In genomic region chr2:50150203-50150590, GRCm38 (mm10) we compare ENCODE assay signal across 9 mouse cellular contexts.
DNase-seq lines count a peak whose midpoint lies in the region; ATAC-seq and TF ChIP-seq lines count a peak whose summit lies in the region.
"Had no signal": no experiment of that assay in that cellular context is flagged by ENCODE, and none has a peak within 500 bp of the region (broad histone marks: within the 10 kb centered on the region; RNA-seq: fewer than 3 reads in every experiment).

No protein-coding gene starts in this region.

- no peak overlapping the region for H3K4me2 ChIP-seq in midbrain, embryonic 11.5 days
- no peak overlapping the region for H3K4me2 ChIP-seq in midbrain, embryonic 14.5 days (ENCODE audit: low read length)
- H3K4me2 ChIP-seq in lung, postnatal 0 days (replicated peaks; ENCODE audit: low read depth, low read length): no peak overlapping the region
- H3K4me2 ChIP-seq in stomach, embryonic 16.5 days (ENCODE audit: low read depth, low read length): no peak overlapping the region

- no peak overlapping the region for H3K9ac ChIP-seq in midbrain, embryonic 11.5 days (ENCODE audit: low read length)
- H3K9ac ChIP-seq in midbrain, embryonic 14.5 days (replicated peaks; ENCODE audit: low read length): no peak overlapping the region
- H3K9ac ChIP-seq in lung, postnatal 0 days (replicated peaks; ENCODE audit: low read depth): no peak overlapping the region
- H3K9ac ChIP-seq in stomach, embryonic 16.5 days (ENCODE audit: low read length): no peak overlapping the region

- no peaks in the 10 kb centered on the region for H3K9me3 ChIP-seq in midbrain, embryonic 11.5 days (ENCODE audit: control insufficient read depth, low read length)
- H3K9me3 ChIP-seq in midbrain, embryonic 14.5 days (ENCODE audit: control insufficient read depth, low read length): no peaks in the 10 kb centered on the region
- H3K9me3 ChIP-seq in lung, postnatal 0 days (ENCODE audit: low read length): no peaks in the 10 kb centered on the region
- no peaks in the 10 kb centered on the region for H3K9me3 ChIP-seq in stomach, embryonic 16.5 days (replicated peaks; ENCODE audit: control insufficient read depth, low read length)

- H3K36me3 ChIP-seq in midbrain, embryonic 11.5 days (ENCODE audit: control insufficient read depth, insufficient read depth, low read length): no peaks in the 10 kb centered on the region
- no peaks in the 10 kb centered on the region for H3K36me3 ChIP-seq in midbrain, embryonic 14.5 days (ENCODE audit: control insufficient read depth, insufficient read depth, low read length)
- no peaks in the 10 kb centered on the region for H3K36me3 ChIP-seq in lung, postnatal 0 days (ENCODE audit: insufficient read depth, low read length)
- no peaks in the 10 kb centered on the region for H3K36me3 ChIP-seq in stomach, embryonic 16.5 days (ENCODE audit: control insufficient read depth, insufficient read depth, low read length)

- 86% methylated on average over 7 of the region's 7 CpGs for WGBS in midbrain, embryonic 11.5 days
- 79% methylated on average over 7 of the region's 7 CpGs for WGBS in midbrain, embryonic 14.5 days
- 48% methylated on average over 7 of the region's 7 CpGs for whole genome bisulfite sequencing in lung, postnatal 0 days
- WGBS in stomach, embryonic 16.5 days: 67% methylated on average over 7 of the region's 7 CpGs

- H3K4me3 ChIP-seq in midbrain, embryonic 11.5 days (ENCODE audit: low read depth, low read length): no peak overlapping the region
- H3K4me3 ChIP-seq in midbrain, embryonic 14.5 days (replicated peaks; ENCODE audit: low read depth, low read length): no peak overlapping the region
- H3K4me3 ChIP-seq in lung, postnatal 0 days (ENCODE audit: low read depth, low read length): no peak overlapping the region
- no peak overlapping the region for H3K4me3 ChIP-seq in stomach, embryonic 16.5 days (replicated peaks; ENCODE audit: low read length)

- H3K27ac ChIP-seq in midbrain, embryonic 11.5 days (ENCODE audit: low read depth, low read length): no peak overlapping the region
- no peak overlapping the region for H3K27ac ChIP-seq in midbrain, embryonic 14.5 days (replicated peaks; ENCODE audit: low read depth, low read length)
- no peak overlapping the region for H3K27ac ChIP-seq in lung, postnatal 0 days (ENCODE audit: low read length)
- peak overlapping the region; percentile 64 for H3K27ac ChIP-seq in stomach, embryonic 16.5 days (ENCODE audit: low read length)

- H3K27me3 ChIP-seq in midbrain, embryonic 11.5 days (ENCODE audit: control insufficient read depth, insufficient read depth, low read length): no peaks in the 10 kb centered on the region
- no peaks in the 10 kb centered on the region for H3K27me3 ChIP-seq in midbrain, embryonic 14.5 days (ENCODE audit: control insufficient read depth, insufficient read depth, low read length)
- H3K27me3 ChIP-seq in lung, postnatal 0 days (replicated peaks; ENCODE audit: insufficient read depth, low read length): no peaks in the 10 kb centered on the region
- no peaks in the 10 kb centered on the region for H3K27me3 ChIP-seq in stomach, embryonic 16.5 days (ENCODE audit: control insufficient read depth, insufficient read depth, low read length)

- TF ChIP-seq EP300 in lung, postnatal 0 days (IDR thresholded peaks at IDR 0.05): no peak

- ATAC-seq in midbrain, embryonic 11.5 days (ENCODE audit: low FRiP score): peak; percentile 55
- ATAC-seq in midbrain, embryonic 14.5 days (ENCODE audit: low FRiP score, low TSS enrichment): no peak
- peak; percentile 99 for ATAC-seq in lung, postnatal 0 days
- ATAC-seq in stomach, embryonic 16.5 days (ENCODE audit: insufficient read depth, low FRiP score): peak; percentile 91

- H3K4me1 ChIP-seq in midbrain, embryonic 11.5 days (ENCODE audit: control insufficient read depth, insufficient read depth, low read length): no peaks in the 10 kb centered on the region
- H3K4me1 ChIP-seq in midbrain, embryonic 14.5 days (ENCODE audit: control insufficient read depth, insufficient read depth, low read length): no peaks in the 10 kb centered on the region
- H3K4me1 ChIP-seq in lung, postnatal 0 days (ENCODE audit: insufficient read depth, low read depth, low read length): no peaks in the 10 kb centered on the region
- H3K4me1 ChIP-seq in stomach, embryonic 16.5 days (ENCODE audit: control insufficient read depth, insufficient read depth, low read length): no peaks in the 10 kb centered on the region; the same call in 1 of the 2 replicates

- DNase-seq in adrenal gland, adult 2 months: peak; percentile 17
- no peak for DNase-seq in adrenal gland, adult 18-20 months (ENCODE audit: low spot score in 2 of 2)
- no peak for DNase-seq in midbrain, embryonic 11.5 days (ENCODE audit: low spot score, missing footprints)
- DNase-seq in midbrain, embryonic 14.5 days: no peak
- DNase-seq in lung, postnatal 0 days (ENCODE audit: low spot score): peak; percentile 72
- no peak for DNase-seq in cerebellum, postnatal 14 days
- no peak for DNase-seq in thymus, postnatal 36 days
- DNase-seq: embryo, embryonic 11 days had no signal

- no peak for TF ChIP-seq CTCF in lung, postnatal 0 days (IDR thresholded peaks at IDR 0.05)

Comparison
In these comparisons a context has a peak if more than half of its experiments do, and no peak if none do; other contexts are left out.
1. DNase-seq: peak in adrenal gland, adult 2 months (single experiment) and lung, postnatal 0 days (single experiment); none in adrenal gland, adult 18-20 months (0 of 2), midbrain, embryonic 11.5 days (single experiment), midbrain, embryonic 14.5 days (single experiment), cerebellum, postnatal 14 days (0 of 2) and thymus, postnatal 36 days (0 of 2).